ENCODE assay signal across 8 mouse cellular contexts in genomic region chrX:48383643-48384042, GRCm38 (mm10). TPM values are rescaled to one million over a fixed set of nuclear protein-coding genes. Genes with fewer than 3 reads are reported as not detected.
A peak's percentile ranks its signal among the peaks of the same experiment; 100 is the strongest.
DNase-seq lines count a peak whose midpoint lies in the region; ATAC-seq and TF ChIP-seq lines count a peak whose summit lies in the region.

No protein-coding gene starts in this region.

- H3K4me1 ChIP-seq in intestine, embryonic 14.5 days (replicated peaks; ENCODE audit: control insufficient read depth, insufficient read depth, low read length) = no peaks in the 10 kb centered on the region
- H3K4me1 ChIP-seq in intestine, embryonic 16.5 days (ENCODE audit: control insufficient read depth, insufficient read depth, low read length) = no peaks in the 10 kb centered on the region
- H3K4me1 ChIP-seq in embryonic fibroblast, embryonic 13.5 days (ENCODE audit: control insufficient read depth, insufficient read depth, low read length) = no peaks in the 10 kb centered on the region
- no peaks in the 10 kb centered on the region for H3K4me1 ChIP-seq in neural tube, embryonic 11.5 days (ENCODE audit: control insufficient read depth, insufficient read depth, low read length)

- peaks cover 49% of the 10 kb centered on the region for H3K36me3 ChIP-seq in intestine, embryonic 14.5 days (ENCODE audit: control insufficient read depth, insufficient read depth, low read length)
- no peaks in the 10 kb centered on the region for H3K36me3 ChIP-seq in intestine, embryonic 16.5 days (ENCODE audit: control insufficient read depth, insufficient read depth, low read length)
- no peaks in the 10 kb centered on the region for H3K36me3 ChIP-seq in neural tube, embryonic 11.5 days (ENCODE audit: control insufficient read depth, insufficient read depth, low read length)

- no peak for ATAC-seq in intestine, embryonic 14.5 days (replicated peaks; ENCODE audit: low FRiP score, low TSS enrichment, low read depth)
- no peak for ATAC-seq in intestine, embryonic 16.5 days
- peak; percentile 39 for ATAC-seq in CD4-positive, CD25-positive, alpha-beta regulatory T cell, adult 4 months
- ATAC-seq in neural tube, embryonic 11.5 days (ENCODE audit: insufficient read depth, low FRiP score, low TSS enrichment) = no peak

- 0 out of 2 replicates have a peak, but pooled peaks have one; percentile 19 for TF ChIP-seq CTCF in embryonic fibroblast, embryonic 13.5 days (IDR thresholded peaks at IDR 0.05; ENCODE audit: borderline replicate concordance, insufficient read depth, low read length)

- H3K4me3 ChIP-seq in intestine, embryonic 14.5 days (ENCODE audit: low read depth, low read length) = no peak overlapping the region
- H3K4me3 ChIP-seq in intestine, embryonic 16.5 days (ENCODE audit: low read length) = no peak overlapping the region
- no peak overlapping the region for H3K4me3 ChIP-seq in embryonic fibroblast, embryonic 13.5 days (ENCODE audit: insufficient read depth, low read length)
- H3K4me3 ChIP-seq in neural tube, embryonic 11.5 days (ENCODE audit: low read depth, low read length) = no peak overlapping the region

- peak; percentile 70 for DNase-seq in intestine, embryonic 14.5 days (ENCODE audit: low spot score)
- DNase-seq in adrenal gland, postnatal 36 days = peak; percentile 53 to 67
- peak; percentile 72 to 75 for DNase-seq in kidney, postnatal 4 days
- DNase-seq in neural tube, embryonic 11.5 days (ENCODE audit: low spot score) = peak; percentile 27
- peak; percentile 60 for DNase-seq in thymus, postnatal 25 days

- no peak overlapping the region for H3K9ac ChIP-seq in intestine, embryonic 14.5 days (ENCODE audit: low read length)
- no peak overlapping the region for H3K9ac ChIP-seq in intestine, embryonic 16.5 days (ENCODE audit: low read depth, low read length)
- H3K9ac ChIP-seq in neural tube, embryonic 11.5 days (ENCODE audit: low read length) = no peak overlapping the region

- H3K9me3 ChIP-seq in intestine, embryonic 14.5 days (ENCODE audit: control insufficient read depth, low read length) = no peaks in the 10 kb centered on the region
- no peaks in the 10 kb centered on the region for H3K9me3 ChIP-seq in intestine, embryonic 16.5 days (ENCODE audit: control insufficient read depth, low read length)
- no peaks in the 10 kb centered on the region for H3K9me3 ChIP-seq in neural tube, embryonic 11.5 days (ENCODE audit: control insufficient read depth, low read length)

- no peak overlapping the region for H3K27ac ChIP-seq in intestine, embryonic 14.5 days (ENCODE audit: low read depth)
- H3K27ac ChIP-seq in intestine, embryonic 16.5 days (ENCODE audit: low read length) = no peak overlapping the region
- no peak overlapping the region for H3K27ac ChIP-seq in embryonic fibroblast, embryonic 13.5 days (ENCODE audit: insufficient read depth, low read length)
- no peak overlapping the region for H3K27ac ChIP-seq in neural tube, embryonic 11.5 days (ENCODE audit: low read depth, low read length)

- H3K4me2 ChIP-seq in intestine, embryonic 14.5 days (ENCODE audit: low read length) = no peak overlapping the region
- H3K4me2 ChIP-seq in intestine, embryonic 16.5 days (ENCODE audit: low read depth, low read length) = no peak overlapping the region
- H3K4me2 ChIP-seq in neural tube, embryonic 11.5 days (ENCODE audit: low read depth) = no peak overlapping the region

- no peaks in the 10 kb centered on the region for H3K27me3 ChIP-seq in intestine, embryonic 14.5 days (replicated peaks; ENCODE audit: control insufficient read depth, insufficient read depth, low read length)
- H3K27me3 ChIP-seq in intestine, embryonic 16.5 days (replicated peaks; ENCODE audit: control insufficient read depth, insufficient read depth, low read length) = no peaks in the 10 kb centered on the region
- no peaks in the 10 kb centered on the region for H3K27me3 ChIP-seq in neural tube, embryonic 11.5 days (ENCODE audit: control insufficient read depth, insufficient read depth, low read length)

- TF ChIP-seq POLR2A in embryonic fibroblast, embryonic 13.5 days (IDR thresholded peaks at IDR 0.05; ENCODE audit: low read depth, low read length) = no peak

- 46% methylated on average over 7 of the region's 7 CpGs for WGBS in intestine, embryonic 14.5 days
- WGBS in intestine, embryonic 16.5 days = 49% methylated on average over 7 of the region's 7 CpGs
- WGBS in neural tube, embryonic 11.5 days = 58% methylated on average over 7 of the region's 7 CpGs

RNA-seq across cellular contexts. Expression of gene Bcorl1, which starts 42.5 kb away (rescaled TPM):
- polyA plus RNA-seq in intestine, embryonic 14.5 days (2014; fragmentation: Nextera tagmentation; extraction: Ambion mirVana) = 7.6 and 7.7 TPM in 2 replicates
- polyA plus RNA-seq in intestine, embryonic 16.5 days (2015; fragmentation: Nextera tagmentation; extraction: Ambion mirVana) = 3.2 and 3.5 TPM in 2 replicates
- 1 to 10 TPM; 2.3 to 2.7 TPM for polyA plus RNA-seq in CD4-positive, CD25-positive, alpha-beta regulatory T cell, adult 4 months (2017; shearing (Covaris generic))
- total RNA-seq in adrenal gland, postnatal 36 days (2021) = 10 to 100 TPM in 1 of 2 experiments, 1 to 10 TPM in 1; 9.8 to 11.2 TPM
- 9.2 and 9.7 TPM in 2 replicates for polyA plus RNA-seq in embryonic fibroblast, embryonic 13.5 days (2011; ENCODE audit: insufficient read length, low read depth, missing spikeins)
- 5.1 and 5.7 TPM in 2 replicates for polyA plus RNA-seq in neural tube, embryonic 11.5 days (2014; fragmentation: Nextera tagmentation; extraction: Ambion mirVana)
